ENCODE assay signal across 23 mouse cellular contexts in genomic region chr15:67954216-67954615, GRCm38 (mm10).
A peak's percentile ranks its signal among the peaks of the same experiment; 100 is the strongest.
DNase-seq lines count a peak whose midpoint lies in the region; ATAC-seq and TF ChIP-seq lines count a peak whose summit lies in the region.
"Had no signal": no experiment of that assay in that cellular context is flagged by ENCODE, and none has a peak within 500 bp of the region (broad histone marks: within the 10 kb centered on the region; RNA-seq: fewer than 3 reads in every experiment).

No protein-coding gene starts in this region.

- no peak overlapping the region for H3K27ac ChIP-seq in kidney, embryonic 15.5 days
- no peak overlapping the region for H3K27ac ChIP-seq in kidney, postnatal 0 days

- CTCF ChIA-PET in Patski (lab: Charles Lee), result no interaction called here

- H3K4me3 ChIP-seq in kidney, embryonic 15.5 days (replicated peaks), result no peak overlapping the region
- H3K4me3 ChIP-seq in kidney, postnatal 0 days (replicated peaks; ENCODE audit: low read depth, low read length), result no peak overlapping the region

- TF ChIP-seq CTCF in kidney, postnatal 0 days (IDR thresholded peaks at IDR 0.05; ENCODE audit: low read depth), result no peak
- no peak for TF ChIP-seq CTCF in Patski (IDR thresholded peaks at IDR 0.05)

- no peaks in the 10 kb centered on the region for H3K9me3 ChIP-seq in kidney, embryonic 15.5 days (replicated peaks)
- H3K9me3 ChIP-seq in kidney, postnatal 0 days (replicated peaks; ENCODE audit: low read length), result no peaks in the 10 kb centered on the region
- H3K9me3 ChIP-seq: G1E had no signal

- in situ Hi-C loops in Patski (cut with MboI; ENCODE audit: low pct_unique_long_range_greater_than_20kb), result no loop called here

- no peaks in the 10 kb centered on the region for H3K36me3 ChIP-seq in kidney, embryonic 15.5 days
- H3K36me3 ChIP-seq in kidney, postnatal 0 days (ENCODE audit: insufficient read depth, low read length), result no peaks in the 10 kb centered on the region
- H3K36me3 ChIP-seq: G1E had no signal

- H3K9ac ChIP-seq in kidney, embryonic 15.5 days, result no peak overlapping the region
- no peak overlapping the region for H3K9ac ChIP-seq in kidney, postnatal 0 days (ENCODE audit: low read depth, low read length)

- no peaks in the 10 kb centered on the region for H3K27me3 ChIP-seq in kidney, embryonic 15.5 days
- no peaks in the 10 kb centered on the region for H3K27me3 ChIP-seq in kidney, postnatal 0 days (ENCODE audit: insufficient read depth, low read length)
- peaks cover 8% of the 10 kb centered on the region for H3K27me3 ChIP-seq in Patski
- H3K27me3 ChIP-seq: CH12.LX had no signal

- no peaks in the 10 kb centered on the region for H3K4me1 ChIP-seq in kidney, embryonic 15.5 days
- H3K4me1 ChIP-seq in kidney, postnatal 0 days (replicated peaks; ENCODE audit: insufficient read depth, low read length), result no peaks in the 10 kb centered on the region

- no peak for DNase-seq in kidney, postnatal 10 days
- peak; percentile 43 for DNase-seq in kidney, postnatal 0 days (ENCODE audit: low spot score)
- no peak for DNase-seq in kidney, postnatal 14 days
- peak; percentile 61 for DNase-seq in Patski (ENCODE audit: low read depth, low spot score)
- DNase-seq in brain, adult 2 months (ENCODE audit: low read depth, low spot score), result peak; percentile 24
- no peak for DNase-seq in retina, postnatal 1 day
- DNase-seq in adrenal gland, postnatal 25 days, result no peak
- DNase-seq: adrenal gland, adult 2 months; adrenal gland, adult 8-10 months; adrenal gland, postnatal 10 days; adrenal gland, postnatal 14 days; adrenal gland, postnatal 36 days; B cell, adult 2 months; cerebellum, adult 11 months; cerebellum, adult 11-12 months; cerebellum, adult 18-20 months; cerebellum, adult 2 months; cerebellum, adult 8-10 months had no signal

- POLR2A ChIA-PET in Patski (lab: Charles Lee), result no interaction called here

- 36% methylated on average over 2 of the region's 2 CpGs for WGBS in kidney, embryonic 15.5 days
- 34% methylated on average over 2 of the region's 2 CpGs for WGBS in kidney, postnatal 0 days

- no peak overlapping the region for H3K4me2 ChIP-seq in kidney, embryonic 15.5 days
- H3K4me2 ChIP-seq in kidney, postnatal 0 days (ENCODE audit: low read length), result no peak overlapping the region

- 0 out of 2 replicates have a peak, but pooled peaks have one; percentile 36 for ATAC-seq in kidney, embryonic 15.5 days (replicated peaks; ENCODE audit: low FRiP score)
- ATAC-seq in kidney, postnatal 0 days (replicated peaks; ENCODE audit: low FRiP score, low read depth), result no peak
- peak; percentile 81 for ATAC-seq in Patski
- ATAC-seq: activated CD4-positive, CD25-positive, alpha-beta regulatory T cell, adult 4 months; CD4-positive, CD25-positive, alpha-beta regulatory T cell, adult 4 months had no signal

Comparison
In these comparisons a context has a peak if more than half of its experiments do, and no peak if none do; other contexts are left out.
1. DNase-seq: peak in kidney, postnatal 0 days (single experiment), Patski (single experiment) and brain, adult 2 months (single experiment); none in kidney, postnatal 10 days (single experiment), kidney, postnatal 14 days (single experiment), retina, postnatal 1 day (single experiment) and adrenal gland, postnatal 25 days (single experiment).